Mouse (Mus musculus) megakaryocyte, embryonic 14.5 days (primary cell): ENCODE data around the gene Tbx4. TPM values are rescaled to one million over a fixed set of nuclear protein-coding genes. Genes with fewer than 3 reads are reported as not detected.

Source experiments
- H3K27me3 ChIP-seq: replicated peaks from 2 replicates; pipeline ENCODE3; 2012; ENCODE audit warnings: inconsistent platforms
- H3K36me3 ChIP-seq: replicated peaks from 2 replicates; pipeline ENCODE3; 2012; ENCODE audit warnings: low read length, inconsistent platforms, mixed read lengths
- H3K4me1 ChIP-seq: 2 replicates; pipeline ENCODE4 v1.6.1; 2012; ENCODE audit warnings: inconsistent platforms
- H3K4me3 ChIP-seq: replicated peaks from 2 replicates; pipeline ENCODE3; 2012; ENCODE audit warnings: moderate library complexity, mild to moderate bottlenecking, inconsistent platforms
- H3K9me3 ChIP-seq: 2 replicates; pipeline ENCODE4 v1.6.1; 2012; ENCODE audit warnings: inconsistent platforms
- FLI1 ChIP-seq: IDR thresholded peaks from 2 replicates; pipeline ENCODE4 v1.6.1; 2012; ENCODE audit warnings: low read length, inconsistent platforms, mixed read lengths
- GATA1 ChIP-seq: IDR thresholded peaks from 3 replicates; pipeline ENCODE4 v1.6.1; 2012; ENCODE audit warnings: mixed read lengths, low read length, inconsistent platforms, borderline replicate concordance
- polyA plus RNA-seq: library from polyadenylated mRNA; stranded (reverse); fragments of >175 nt; gene quantifications from 2 replicates; pipeline ENCODE4 v1.2.3, GENCODE M21; 2012; ENCODE audit warnings: low replicate concordance; ENCODE audit not compliant: insufficient read depth

Gene Tbx4
- polyA plus RNA-seq, 1 experiment = not detected

- no peak overlapping the region for H3K4me3 ChIP-seq
- no peaks in the 10 kb centered on the region for H3K36me3 ChIP-seq
- H3K27me3 ChIP-seq = peaks cover 95% of the 10 kb centered on the region
- H3K4me1 ChIP-seq = peaks cover 27% of the 10 kb centered on the region
- TF ChIP-seq GATA1 (no peak), FLI1 (no peak)
- H3K9me3 ChIP-seq = peaks cover 1% of the 10 kb centered on the region; the same call in 1 of the 2 replicates
Measured at GRCm38 (mm10) chr11:85896335-85896985, 10.2 kb downstream of the Tbx4 start.

- H3K4me1 ChIP-seq = peaks cover 4% of the 10 kb centered on the region; the same call in 1 of the 2 replicates
- TF ChIP-seq GATA1 = no peak
- TF ChIP-seq FLI1 = no peak
- peaks cover 9% of the 10 kb centered on the region; the same call in 1 of the 2 replicates for H3K9me3 ChIP-seq
- H3K36me3 ChIP-seq = no peaks in the 10 kb centered on the region
- H3K27me3 ChIP-seq = peaks cover 88% of the 10 kb centered on the region
- H3K4me3 ChIP-seq = no peak overlapping the region
Measured at GRCm38 (mm10) chr11:85900291-85900690, 14.1 kb downstream of the Tbx4 start.

GRCm38 (mm10) chr11:85909514-85909913, 23.3 kb downstream of the Tbx4 start:
- Histone ChIP-seq H3K27me3 (peaks cover 80% of the 10 kb centered on the region), H3K36me3 (no peaks in the 10 kb centered on the region), H3K4me3 (no peak overlapping the region), H3K9me3 (no peaks in the 10 kb centered on the region), H3K4me1 (peaks cover 15% of the 10 kb centered on the region)
- TF ChIP-seq FLI1 (no peak), GATA1 (no peak)

GRCm38 (mm10) chr11:85910133-85910532, 23.9 kb downstream of the Tbx4 start:
- TF ChIP-seq FLI1 (no peak), GATA1 (no peak)
- Histone ChIP-seq H3K36me3 (no peaks in the 10 kb centered on the region), H3K4me1 (peaks cover 15% of the 10 kb centered on the region), H3K27me3 (peaks cover 81% of the 10 kb centered on the region), H3K4me3 (no peak overlapping the region), H3K9me3 (no peaks in the 10 kb centered on the region)

- H3K4me1 ChIP-seq = peaks cover 15% of the 10 kb centered on the region
- no peaks in the 10 kb centered on the region for H3K9me3 ChIP-seq
- H3K4me3 ChIP-seq = no peak overlapping the region
- TF ChIP-seq FLI1 (no peak), GATA1 (no peak)
- H3K27me3 ChIP-seq = peaks cover 84% of the 10 kb centered on the region
- H3K36me3 ChIP-seq = no peaks in the 10 kb centered on the region
Measured at GRCm38 (mm10) chr11:85913506-85913905, 27.3 kb downstream of the Tbx4 start.

- H3K4me1 ChIP-seq = no peaks in the 10 kb centered on the region
- no peak overlapping the region for H3K4me3 ChIP-seq
- peaks cover 76% of the 10 kb centered on the region for H3K27me3 ChIP-seq
- H3K9me3 ChIP-seq = no peaks in the 10 kb centered on the region
- no peaks in the 10 kb centered on the region for H3K36me3 ChIP-seq
- TF ChIP-seq GATA1 = no peak
- no peak for TF ChIP-seq FLI1
Measured at GRCm38 (mm10) chr11:85917091-85917992, 31.1 kb downstream of the Tbx4 start.

GRCm38 (mm10) chr11:85917993-85918325, 31.7 kb downstream of the Tbx4 start:
- H3K9me3 ChIP-seq = no peaks in the 10 kb centered on the region
- H3K36me3 ChIP-seq = no peaks in the 10 kb centered on the region
- H3K27me3 ChIP-seq = peaks cover 78% of the 10 kb centered on the region
- no peak overlapping the region for H3K4me3 ChIP-seq
- H3K4me1 ChIP-seq = no peaks in the 10 kb centered on the region
- TF ChIP-seq GATA1 (no peak), FLI1 (no peak)

GRCm38 (mm10) chr11:85918388-85918940, 32.2 kb downstream of the Tbx4 start:
- Histone ChIP-seq H3K27me3 (peaks cover 81% of the 10 kb centered on the region), H3K9me3 (no peaks in the 10 kb centered on the region), H3K4me1 (no peaks in the 10 kb centered on the region)

GRCm38 (mm10) chr11:85925294-85925743, 39.1 kb downstream of the Tbx4 start:
- Histone ChIP-seq H3K9me3 (no peaks in the 10 kb centered on the region), H3K4me3 (peak overlapping the region; percentile 91), H3K36me3 (no peaks in the 10 kb centered on the region), H3K4me1 (peaks cover 25% of the 10 kb centered on the region), H3K27me3 (peaks cover 66% of the 10 kb centered on the region)
- no peak for TF ChIP-seq GATA1
- TF ChIP-seq FLI1 = no peak

More at GRCm38 (mm10) chr11:85918388-85918940, 32.2 kb downstream of the Tbx4 start:
- H3K4me3 ChIP-seq = no peak overlapping the region
- no peaks in the 10 kb centered on the region for H3K36me3 ChIP-seq
- TF ChIP-seq GATA1 (no peak), FLI1 (no peak)
